Mouse (Mus musculus) ovary, postnatal 10 days (tissue): ENCODE results near the gene Opcml.

Experiments
- DNase-seq: peaks from one replicate; pipeline ENCODE4 v3.0.0; 2022; ENCODE audit warnings: low spot score

The Opcml gene

GRCm38 (mm10) chr9:28940901-28941300 lies 1150.3 kb downstream of the Opcml start:
- no peak for DNase-seq

- DNase-seq: no peak
Measured at GRCm38 (mm10) chr9:28969455-28969854, 1178.9 kb downstream of the Opcml start.
